Mouse (Mus musculus) ES-E14 (cell line): ENCODE results near the gene Lrrc28. TPM values are rescaled to one million over a fixed set of nuclear protein-coding genes. Genes with fewer than 3 reads are reported as not detected.

Experiments
- DNase-seq: peaks from one replicate; pipeline ENCODE4 v3.0.0-alpha.2; 2013; ENCODE audit warnings: low read depth, low spot score
- H3K27ac ChIP-seq: 2 replicates; pipeline ENCODE4 v1.5.1; 2012; ENCODE audit warnings: low read depth, mild to moderate bottlenecking, low read length, moderate library complexity, mixed read lengths; ENCODE audit not compliant: poor library complexity, insufficient read depth, severe bottlenecking
- H3K36me3 ChIP-seq: 2 replicates; pipeline ENCODE4 v1.6.1; 2012; ENCODE audit warnings: mild to moderate bottlenecking, low read length, moderate library complexity, mixed read lengths; ENCODE audit not compliant: control insufficient read depth, poor library complexity, insufficient read depth, severe bottlenecking
- H3K4me1 ChIP-seq, 2 experiments: fragments of 150-350 bp in 1 of 2; sonication (generic) in 1 of 2; 2 replicates each; pipeline ENCODE4 v1.6.1; 2012; ENCODE audit warnings: low read length in 2 of 2, mild to moderate bottlenecking in 1 of 2, mixed read lengths in 1 of 2; ENCODE audit not compliant: control insufficient read depth in 2 of 2, insufficient read depth in 2 of 2, poor library complexity in 1 of 2
- H3K4me3 ChIP-seq, 2 experiments: fragments of 150-350 bp in 1 of 2; sonication (generic) in 1 of 2; 2 replicates each; pipeline ENCODE4 v1.5.1; 2012; ENCODE audit warnings: low read length in 2 of 2, low read depth in 1 of 2, mild to moderate bottlenecking in 1 of 2, mixed read lengths in 1 of 2; ENCODE audit not compliant: insufficient read depth in 1 of 2, poor library complexity in 1 of 2, severe bottlenecking in 1 of 2
- H3K9ac ChIP-seq: 2 replicates; pipeline ENCODE4 v1.6.1; 2012; ENCODE audit warnings: low read depth, mild to moderate bottlenecking, low read length, mixed read lengths; ENCODE audit not compliant: poor library complexity, insufficient read depth, severe bottlenecking
- H3K9me3 ChIP-seq: fragments of 150-350 bp; sonication (generic); 2 replicates; pipeline ENCODE4 v1.6.1; 2012; ENCODE audit warnings: low read depth, mild to moderate bottlenecking, low read length; ENCODE audit not compliant: control insufficient read depth, insufficient read depth
- CHD2 ChIP-seq: IDR thresholded peaks from 2 replicates; pipeline ENCODE4 v1.6.1; 2014; ENCODE audit warnings: mild to moderate bottlenecking, low read depth, low read length, inconsistent platforms
- HCFC1 ChIP-seq: IDR thresholded peaks from 2 replicates; pipeline ENCODE4 v1.6.1; 2012; ENCODE audit warnings: low read length, inconsistent platforms, borderline replicate concordance; ENCODE audit not compliant: insufficient read depth
- MAFK ChIP-seq: IDR thresholded peaks from 2 replicates; pipeline ENCODE4 v1.6.1; 2014; ENCODE audit warnings: mild to moderate bottlenecking, low read depth, low read length, inconsistent platforms; ENCODE audit not compliant: insufficient read depth
- ZC3H11A ChIP-seq: IDR thresholded peaks from 2 replicates; pipeline ENCODE4 v1.6.1; 2012; ENCODE audit warnings: low read depth, mild to moderate bottlenecking, inconsistent platforms, low read length, borderline replicate concordance
- ZNF384 ChIP-seq: IDR thresholded peaks from 2 replicates; pipeline ENCODE4 v1.6.1; 2012; ENCODE audit warnings: low read depth, low read length, inconsistent platforms
- in situ Hi-C, 2 experiments: fragments of 600-800 bp; cut with MboI; formaldehyde crosslinking; loops; one replicate each; pipeline ENCODE4 v1.15.1; 2025; ENCODE audit warnings: low sequenced_read_pairs in 2 of 2, inconsistent platforms in 1 of 2; ENCODE audit not compliant: unreplicated experiment in 2 of 2
- total RNA-seq: library from RNA; depleted of rRNA; stranded (reverse); fragments of 300-350 nt; gene quantifications from 2 replicates; pipeline ENCODE4 v1.2.3, GENCODE M21; 2012

Gene Lrrc28
- total RNA-seq, 1 experiment, result 25.0 TPM

GRCm38 (mm10) chr7:67583852-67584251 lies 61.2 kb downstream of the Lrrc28 start:
- no peaks in the 10 kb centered on the region for H3K36me3 ChIP-seq
- peaks cover 0 to 2% of the 10 kb centered on the region in 2 experiments; a peak in 2 of 4 replicates for H3K4me1 ChIP-seq
- no peaks in the 10 kb centered on the region for H3K9me3 ChIP-seq
- H3K27ac ChIP-seq, result no peak overlapping the region
- in situ Hi-C loops, result no loop called here
- no peak overlapping the region for H3K9ac ChIP-seq
- DNase-seq, result no peak
- TF ChIP-seq MAFK, result no peak
- no peak for TF ChIP-seq ZC3H11A
- TF ChIP-seq HCFC1, result no peak
- TF ChIP-seq ZNF384, result no peak
- no peak for TF ChIP-seq CHD2
- no peak overlapping the region for H3K4me3 ChIP-seq

DNA sequence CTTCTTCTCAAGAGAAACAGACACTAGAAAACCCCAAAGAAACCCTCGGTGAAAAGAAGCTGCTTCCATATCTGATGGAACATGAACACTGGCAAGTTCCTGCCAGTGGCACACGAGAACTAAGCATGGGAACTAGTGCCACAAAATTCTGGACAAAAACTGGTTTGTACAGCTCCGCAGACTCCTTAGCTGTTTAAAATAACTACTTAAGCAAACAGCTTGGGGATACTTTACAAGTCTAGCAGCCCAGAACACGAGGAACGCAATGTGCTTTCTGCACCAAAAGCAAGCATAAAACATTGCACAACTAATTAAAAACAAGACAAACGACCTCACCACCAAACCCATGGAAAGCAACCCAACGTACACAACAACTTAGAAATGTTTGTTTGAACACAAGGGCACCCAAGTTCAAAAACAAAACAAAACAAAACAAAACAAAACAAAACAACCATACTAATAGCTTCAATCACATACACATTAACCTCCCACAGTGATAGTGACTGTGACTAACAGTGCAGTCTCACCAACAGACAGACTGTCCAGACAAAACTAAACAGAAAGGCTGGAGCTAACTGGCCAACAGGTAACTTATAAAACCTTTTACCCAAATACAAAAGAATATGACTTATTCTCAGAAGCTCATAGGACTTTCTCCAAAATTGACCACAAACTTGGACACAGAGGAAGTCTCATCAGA lies 66.1 kb downstream of the Lrrc28 start:
- Histone ChIP-seq H3K27ac (no peak overlapping the region), H3K9me3 (no peaks in the 10 kb centered on the region), H3K9ac (no peak overlapping the region), H3K36me3 (no peaks in the 10 kb centered on the region), H3K4me1 (no peaks in the 10 kb centered on the region), H3K4me3 (no peak overlapping the region)
- no peak for DNase-seq
- in situ Hi-C loops, result no loop called here
- TF ChIP-seq CHD2, result no peak
- TF ChIP-seq HCFC1, result no peak
- no peak for TF ChIP-seq ZC3H11A
- no peak for TF ChIP-seq MAFK
- TF ChIP-seq ZNF384, result no peak

DNA sequence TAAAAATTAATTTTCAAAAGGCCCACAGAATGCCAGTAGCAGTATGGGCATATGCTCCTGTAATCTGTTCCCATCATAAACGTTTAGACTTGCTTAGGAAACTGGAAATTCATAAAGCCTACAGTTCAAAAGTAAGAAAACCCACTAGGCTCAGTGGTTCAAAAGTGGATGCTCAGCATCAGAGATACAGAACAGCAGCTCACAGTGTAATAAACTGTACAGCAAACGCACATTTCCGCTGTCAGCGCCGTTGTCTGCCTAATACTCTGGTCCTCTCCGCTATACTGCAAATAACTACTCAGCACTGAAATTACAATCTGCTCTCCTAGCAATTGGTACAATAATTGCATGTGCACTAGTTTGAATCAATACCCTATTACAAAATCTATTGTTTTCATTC lies 67.0 kb downstream of the Lrrc28 start:
- Histone ChIP-seq H3K9me3 (no peaks in the 10 kb centered on the region), H3K4me1 (no peaks in the 10 kb centered on the region), H3K9ac (no peak overlapping the region), H3K36me3 (no peaks in the 10 kb centered on the region), H3K27ac (no peak overlapping the region), H3K4me3 (no peak overlapping the region)
- no peak for TF ChIP-seq MAFK
- TF ChIP-seq HCFC1, result no peak
- TF ChIP-seq CHD2, result no peak
- no peak for TF ChIP-seq ZNF384
- no peak for TF ChIP-seq ZC3H11A
- DNase-seq, result no peak
- in situ Hi-C loops, result no loop called here

DNA sequence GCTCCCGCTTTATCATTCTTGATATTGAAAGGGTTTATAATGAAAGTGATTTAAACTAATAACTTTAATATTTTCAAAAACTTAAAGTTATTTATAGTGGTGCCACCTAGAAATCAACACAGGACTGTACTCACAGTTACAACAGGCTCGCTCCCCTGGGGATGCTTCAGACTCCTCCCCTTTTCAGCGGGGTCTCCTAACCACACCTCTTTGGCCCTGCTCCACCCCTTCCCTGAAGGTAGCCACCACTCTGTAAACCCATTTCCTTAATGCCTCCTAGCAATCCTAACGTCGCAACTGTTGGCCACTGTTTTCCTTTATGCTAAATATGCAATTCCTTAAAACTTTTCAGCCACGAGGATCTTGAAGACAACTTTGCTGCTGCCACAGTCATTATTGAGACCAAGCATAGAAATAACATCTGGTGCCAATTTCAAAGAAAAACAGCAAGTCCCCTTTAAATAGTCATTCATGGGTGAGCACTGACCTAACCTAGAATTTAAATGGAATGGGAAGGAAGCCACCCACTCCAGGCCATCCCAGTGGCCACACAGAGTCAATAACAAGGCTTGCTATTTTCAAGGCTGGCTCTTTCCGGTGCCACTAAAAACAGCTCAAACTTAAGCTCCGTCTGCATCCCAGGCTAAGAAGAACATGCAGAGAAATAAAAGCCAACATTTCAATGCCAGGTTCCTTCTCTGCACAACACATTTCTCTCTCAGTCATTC lies 78.4 kb downstream of the Lrrc28 start:
- no peak overlapping the region for H3K4me3 ChIP-seq
- DNase-seq, result no peak

More for the DNA sequence above, 78.4 kb downstream of the Lrrc28 start:
- no peaks in the 10 kb centered on the region for H3K36me3 ChIP-seq
- H3K4me1 ChIP-seq, result peaks cover 0 to 8% of the 10 kb centered on the region in 2 experiments; a peak in 2 of 4 replicates
- no peak overlapping the region for H3K9ac ChIP-seq
- H3K9me3 ChIP-seq, result no peaks in the 10 kb centered on the region
- no peak for TF ChIP-seq ZNF384
- no peak for TF ChIP-seq HCFC1
- no peak for TF ChIP-seq MAFK
- no peak for TF ChIP-seq ZC3H11A
- TF ChIP-seq CHD2, result no peak
- H3K27ac ChIP-seq, result no peak overlapping the region
- in situ Hi-C loops, result no loop called here
